Comparison of ENCODE assay signal across 8 mouse cellular contexts in the genomic region with DNA sequence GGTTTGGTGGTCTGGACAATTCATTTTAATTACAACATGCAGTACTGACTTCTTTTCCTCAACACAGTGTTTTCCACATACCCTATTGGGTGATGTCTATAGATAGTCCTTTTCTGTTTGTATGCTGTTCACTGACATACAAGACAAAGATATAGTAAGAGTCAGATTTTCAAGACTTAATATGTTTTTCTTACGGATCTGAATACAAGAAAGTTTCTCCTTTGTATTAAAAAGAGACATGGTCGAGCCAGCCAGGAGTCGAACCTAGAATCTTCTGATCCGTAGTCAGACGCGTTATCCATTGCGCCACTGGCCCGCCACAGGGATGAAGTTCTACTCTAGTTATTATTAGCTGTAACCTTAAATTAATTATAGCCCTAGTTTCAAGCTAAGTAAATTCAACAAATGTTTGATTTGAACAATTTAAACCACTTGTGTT. TPM values are rescaled to one million over a fixed set of nuclear protein-coding genes. Genes with fewer than 3 reads are reported as not detected.
DNase-seq lines count a peak whose midpoint lies in the region; ATAC-seq and TF ChIP-seq lines count a peak whose summit lies in the region.

No protein-coding gene starts in this region.

- H3K27ac ChIP-seq in heart, embryonic 16.5 days (ENCODE audit: low read length) = no peak overlapping the region; the same call in 1 of the 2 replicates
- H3K27ac ChIP-seq in kidney, postnatal 0 days = no peak overlapping the region
- no peak overlapping the region for H3K27ac ChIP-seq in small intestine, adult 2 months (ENCODE audit: insufficient read depth, low read depth, low read length)

- H3K4me2 ChIP-seq in heart, embryonic 16.5 days (ENCODE audit: low read depth, low read length) = peak overlapping the region; percentile 78
- peak overlapping the region; percentile 77 for H3K4me2 ChIP-seq in kidney, postnatal 0 days (ENCODE audit: low read length)

- no peak for TF ChIP-seq CTCF in kidney, postnatal 0 days (IDR thresholded peaks at IDR 0.05; ENCODE audit: low read depth)
- TF ChIP-seq CTCF in small intestine, adult 2 months (IDR thresholded peaks at IDR 0.05; ENCODE audit: extremely low read depth, insufficient read length, insufficient replicate concordance, low read depth, low read length) = no peak

- DNase-seq in layer of hippocampus, postnatal 14 days (ENCODE audit: low spot score in 2 of 2) = peak; percentile 60 to 82
- no peak for DNase-seq in layer of hippocampus, adult 9-10 months (ENCODE audit: low spot score)
- DNase-seq in kidney, postnatal 0 days (ENCODE audit: low spot score) = peak; percentile 75
- peak; percentile 72 for DNase-seq in lung, postnatal 25 days (ENCODE audit: low spot score)

- ATAC-seq in activated CD4-positive, CD25-positive, alpha-beta regulatory T cell, adult 4 months = peak; percentile 22
- ATAC-seq in heart, embryonic 16.5 days (replicated peaks; ENCODE audit: extremely low read depth, insufficient read depth, low FRiP score) = peak; percentile 63
- peak; percentile 65 for ATAC-seq in kidney, postnatal 0 days (replicated peaks; ENCODE audit: low FRiP score, low read depth)

- no peak for TF ChIP-seq POLR2A in small intestine, adult 2 months (IDR thresholded peaks at IDR 0.05; ENCODE audit: low read depth, low read length)

- no peaks in the 10 kb centered on the region for H3K27me3 ChIP-seq in erythroblast, embryonic 14.5 days (ENCODE audit: control insufficient read depth)
- peaks cover 7% of the 10 kb centered on the region; the same call in 1 of the 2 replicates for H3K27me3 ChIP-seq in heart, embryonic 16.5 days (ENCODE audit: control insufficient read depth, insufficient read depth, low read length)
- H3K27me3 ChIP-seq in kidney, postnatal 0 days (ENCODE audit: insufficient read depth, low read length) = peaks cover 19% of the 10 kb centered on the region
- no peaks in the 10 kb centered on the region for H3K27me3 ChIP-seq in small intestine, adult 2 months (ENCODE audit: control insufficient read depth, insufficient read depth, low read length)

- peak overlapping the region; percentile 71 for H3K9ac ChIP-seq in heart, embryonic 16.5 days (ENCODE audit: low read length)
- peak overlapping the region; percentile 18; the same call in 1 of the 2 replicates for H3K9ac ChIP-seq in kidney, postnatal 0 days (ENCODE audit: low read depth, low read length)

- H3K9me3 ChIP-seq in erythroblast, embryonic 14.5 days (ENCODE audit: control insufficient read depth, low read length) = no peaks in the 10 kb centered on the region
- no peaks in the 10 kb centered on the region for H3K9me3 ChIP-seq in heart, embryonic 16.5 days (replicated peaks; ENCODE audit: control insufficient read depth, low read length)
- H3K9me3 ChIP-seq in kidney, postnatal 0 days (replicated peaks; ENCODE audit: low read length) = no peaks in the 10 kb centered on the region

- no peaks in the 10 kb centered on the region for H3K36me3 ChIP-seq in erythroblast, embryonic 14.5 days (ENCODE audit: control insufficient read depth)
- no peaks in the 10 kb centered on the region for H3K36me3 ChIP-seq in heart, embryonic 16.5 days (ENCODE audit: control insufficient read depth, insufficient read depth)
- H3K36me3 ChIP-seq in kidney, postnatal 0 days (ENCODE audit: insufficient read depth, low read length) = no peaks in the 10 kb centered on the region
- H3K36me3 ChIP-seq in small intestine, adult 2 months (ENCODE audit: control insufficient read depth, insufficient read depth, low read length) = no peaks in the 10 kb centered on the region

- peaks cover 40% of the 10 kb centered on the region for H3K4me1 ChIP-seq in erythroblast, embryonic 14.5 days (ENCODE audit: control insufficient read depth)
- H3K4me1 ChIP-seq in heart, embryonic 16.5 days (ENCODE audit: control insufficient read depth, insufficient read depth, low read length) = no peaks in the 10 kb centered on the region
- H3K4me1 ChIP-seq in kidney, postnatal 0 days (replicated peaks; ENCODE audit: insufficient read depth, low read length) = no peaks in the 10 kb centered on the region
- H3K4me1 ChIP-seq in small intestine, adult 2 months (ENCODE audit: control insufficient read depth, insufficient read depth, insufficient read length, low read length) = 0 out of 2 replicates have a peak, but pooled peaks cover 2% of the 10 kb centered on the region

- 1% methylated on average over 8 of the region's 8 CpGs for WGBS in heart, embryonic 16.5 days
- WGBS in kidney, postnatal 0 days = under 1% methylated on average over 8 of the region's 8 CpGs
- 1% methylated on average over 8 of the region's 8 CpGs for WGBS in small intestine, adult 2 months

- H3K4me3 ChIP-seq in erythroblast, embryonic 14.5 days (replicated peaks) = peak overlapping the region; percentile 73
- H3K4me3 ChIP-seq in heart, embryonic 16.5 days (ENCODE audit: low read length) = peak overlapping the region; percentile 64
- peak overlapping the region; percentile 48 for H3K4me3 ChIP-seq in kidney, postnatal 0 days (replicated peaks; ENCODE audit: low read depth, low read length)
- H3K4me3 ChIP-seq in small intestine, adult 2 months (ENCODE audit: low read depth, low read length) = peak overlapping the region; percentile 57; the same call in 1 of the 2 replicates

RNA-seq across cellular contexts. Expression of gene Prss16, which starts 11.4 kb away (rescaled TPM):
- total RNA-seq in layer of hippocampus, postnatal 14 days (2021) = under 1 TPM in 1 of 2 experiments, not detected in 1; 0.46 TPM
- polyA plus RNA-seq in activated CD4-positive, CD25-positive, alpha-beta regulatory T cell, adult 4 months (2017; shearing (Covaris generic)) = under 1 TPM; 0.19 to 0.48 TPM
- polyA plus RNA-seq in erythroblast, embryonic 14.5 days (2012) = not detected in 2 replicates
- polyA plus RNA-seq in heart, embryonic 16.5 days (2015; fragmentation: Nextera tagmentation; extraction: Ambion mirVana) = 62.9 and 135 TPM in 2 replicates
- 0.21 and 0.60 TPM in 2 replicates for polyA plus RNA-seq in kidney, postnatal 0 days (2015; fragmentation: Nextera tagmentation; extraction: Ambion mirVana)
- polyA plus RNA-seq in small intestine, adult 2 months (2012; rRNA removed) = 1.2 and 2.0 TPM in 2 replicates

RNA-seq across cellular contexts. Expression of gene Hist1h2ah, which starts 14.4 kb away (rescaled TPM):
- total RNA-seq in layer of hippocampus, postnatal 14 days (2021) = 10 to 100 TPM; 60.0 to 62.5 TPM
- polyA plus RNA-seq in activated CD4-positive, CD25-positive, alpha-beta regulatory T cell, adult 4 months (2017; shearing (Covaris generic)) = 100 to 1,000 TPM in 1 of 2 experiments, not detected in 1; 174 TPM
- polyA plus RNA-seq in erythroblast, embryonic 14.5 days (2012) = 105 and 181 TPM in 2 replicates
- 5.3 and 7.9 TPM in 2 replicates for polyA plus RNA-seq in heart, embryonic 16.5 days (2015; fragmentation: Nextera tagmentation; extraction: Ambion mirVana)
- 4.0 and 4.5 TPM in 2 replicates for polyA plus RNA-seq in kidney, postnatal 0 days (2015; fragmentation: Nextera tagmentation; extraction: Ambion mirVana)
- polyA plus RNA-seq in small intestine, adult 2 months (2012; rRNA removed) = 106 and 238 TPM in 2 replicates

RNA-seq across cellular contexts. Expression of gene Hist1h2bk, which starts 14.8 kb away (rescaled TPM):
- total RNA-seq in layer of hippocampus, postnatal 14 days (2021) = 10 to 100 TPM; 22.2 to 42.1 TPM
- 1 to 10 TPM; 2.6 to 4.2 TPM for polyA plus RNA-seq in activated CD4-positive, CD25-positive, alpha-beta regulatory T cell, adult 4 months (2017; shearing (Covaris generic))
- 6.1 and 13.9 TPM in 2 replicates for polyA plus RNA-seq in erythroblast, embryonic 14.5 days (2012)
- polyA plus RNA-seq in heart, embryonic 16.5 days (2015; fragmentation: Nextera tagmentation; extraction: Ambion mirVana) = 1.6 and 3.1 TPM in 2 replicates
- polyA plus RNA-seq in kidney, postnatal 0 days (2015; fragmentation: Nextera tagmentation; extraction: Ambion mirVana) = 4.0 and 4.8 TPM in 2 replicates
- 34.9 and 41.4 TPM in 2 replicates for polyA plus RNA-seq in small intestine, adult 2 months (2012; rRNA removed)

RNA-seq across cellular contexts. Expression of gene Hist1h4i, which starts 20.2 kb away (rescaled TPM):
- 10 to 100 TPM; 42.3 to 60.3 TPM for total RNA-seq in layer of hippocampus, postnatal 14 days (2021)
- polyA plus RNA-seq in activated CD4-positive, CD25-positive, alpha-beta regulatory T cell, adult 4 months (2017; shearing (Covaris generic)) = 10 to 100 TPM in 1 of 2 experiments, 1 to 10 TPM in 1; 5.9 to 14.6 TPM
- polyA plus RNA-seq in erythroblast, embryonic 14.5 days (2012) = 24.7 and 42.0 TPM in 2 replicates
- 9.0 and 10.6 TPM in 2 replicates for polyA plus RNA-seq in heart, embryonic 16.5 days (2015; fragmentation: Nextera tagmentation; extraction: Ambion mirVana)
- 15.3 and 17.2 TPM in 2 replicates for polyA plus RNA-seq in kidney, postnatal 0 days (2015; fragmentation: Nextera tagmentation; extraction: Ambion mirVana)
- polyA plus RNA-seq in small intestine, adult 2 months (2012; rRNA removed) = 6.3 and 10.1 TPM in 2 replicates

RNA-seq across cellular contexts. Expression of gene Hist1h2ag, which starts 21.8 kb away (rescaled TPM):
- total RNA-seq in layer of hippocampus, postnatal 14 days (2021) = 10 to 100 TPM; 26.7 to 27.2 TPM
- polyA plus RNA-seq in activated CD4-positive, CD25-positive, alpha-beta regulatory T cell, adult 4 months (2017; shearing (Covaris generic)) = not detected
- polyA plus RNA-seq in erythroblast, embryonic 14.5 days (2012) = 9.1 and 21.8 TPM in 2 replicates
- polyA plus RNA-seq in heart, embryonic 16.5 days (2015; fragmentation: Nextera tagmentation; extraction: Ambion mirVana) = 13.3 and 22.0 TPM in 2 replicates
- 33.8 and 48.4 TPM in 2 replicates for polyA plus RNA-seq in kidney, postnatal 0 days (2015; fragmentation: Nextera tagmentation; extraction: Ambion mirVana)
- polyA plus RNA-seq in small intestine, adult 2 months (2012; rRNA removed) = 22.6 and 24.8 TPM in 2 replicates

Comparison
In these comparisons a context has a peak if more than half of its experiments do, and no peak if none do; other contexts are left out.
1. RNA of gene Prss16, which starts 11.4 kb away (polyA plus RNA-seq): 62.9 to 135 TPM in heart, embryonic 16.5 days; 1.2 to 2.0 TPM in small intestine, adult 2 months, 0.19 to 0.48 TPM in activated CD4-positive, CD25-positive, alpha-beta regulatory T cell, adult 4 months, 0.21 to 0.60 TPM in kidney, postnatal 0 days and not detected in erythroblast, embryonic 14.5 days; every median in the first group is over 10 times any median in the second.
2. Peak in every context shown above with its lines, with median percentiles within 50 percentile points of each other: ATAC-seq and H3K4me3 ChIP-seq.